In the genomic region with DNA sequence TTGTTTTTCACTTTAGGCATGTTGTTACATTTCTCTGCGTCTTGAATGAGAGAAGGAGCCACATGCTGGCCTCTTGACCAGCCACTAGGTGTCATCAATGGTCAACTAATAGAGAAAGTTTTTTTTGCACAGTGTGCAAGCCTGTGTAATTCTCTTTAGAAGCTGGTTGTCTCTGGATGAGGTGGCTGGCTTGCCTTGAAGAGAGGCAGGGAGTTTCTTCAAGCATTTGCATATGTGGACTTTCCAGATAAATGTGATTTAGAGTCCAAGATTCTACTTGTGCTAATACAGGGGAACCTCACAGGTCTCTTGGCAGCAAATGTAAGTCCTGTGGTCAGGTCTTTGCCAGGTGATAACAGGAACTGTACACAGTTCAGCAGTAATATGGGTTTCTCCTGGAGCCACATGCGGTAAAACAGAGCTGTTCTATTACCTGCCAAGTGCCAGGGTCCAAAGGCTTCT, we compare ENCODE assay signal across 8 mouse cellular contexts.
DNase-seq lines count a peak whose midpoint lies in the region; ATAC-seq lines count a peak whose summit lies in the region.

No protein-coding gene starts in this region.

- no peaks in the 10 kb centered on the region for H3K27me3 ChIP-seq in embryonic facial prominence, embryonic 14.5 days (replicated peaks; ENCODE audit: control insufficient read depth, insufficient read depth, low read length)
- no peaks in the 10 kb centered on the region for H3K27me3 ChIP-seq in heart, embryonic 12.5 days (replicated peaks)
- H3K27me3 ChIP-seq in kidney, embryonic 14.5 days (ENCODE audit: control insufficient read depth, insufficient read depth, low read length), result no peaks in the 10 kb centered on the region
- H3K27me3 ChIP-seq in liver, embryonic 16.5 days (ENCODE audit: control insufficient read depth, insufficient read depth, low read depth, low read length), result no peaks in the 10 kb centered on the region
- no peaks in the 10 kb centered on the region for H3K27me3 ChIP-seq in neural tube, embryonic 15.5 days (replicated peaks)

- no peaks in the 10 kb centered on the region for H3K9me3 ChIP-seq in embryonic facial prominence, embryonic 14.5 days (ENCODE audit: control insufficient read depth, low read length)
- no peaks in the 10 kb centered on the region for H3K9me3 ChIP-seq in heart, embryonic 12.5 days (replicated peaks)
- H3K9me3 ChIP-seq in kidney, embryonic 14.5 days (ENCODE audit: control insufficient read depth, low read length), result no peaks in the 10 kb centered on the region
- H3K9me3 ChIP-seq in liver, embryonic 16.5 days (replicated peaks; ENCODE audit: control insufficient read depth, low read length), result no peaks in the 10 kb centered on the region
- no peaks in the 10 kb centered on the region for H3K9me3 ChIP-seq in neural tube, embryonic 15.5 days (replicated peaks)

- no peak overlapping the region for H3K9ac ChIP-seq in embryonic facial prominence, embryonic 14.5 days (ENCODE audit: low read depth, low read length)
- H3K9ac ChIP-seq in heart, embryonic 12.5 days, result no peak overlapping the region
- no peak overlapping the region for H3K9ac ChIP-seq in kidney, embryonic 14.5 days (ENCODE audit: low read depth, low read length)
- no peak overlapping the region for H3K9ac ChIP-seq in liver, embryonic 16.5 days (ENCODE audit: low read depth, low read length)
- no peak overlapping the region for H3K9ac ChIP-seq in neural tube, embryonic 15.5 days (replicated peaks)

- H3K27ac ChIP-seq in embryonic facial prominence, embryonic 14.5 days (replicated peaks; ENCODE audit: low read depth, low read length), result no peak overlapping the region
- H3K27ac ChIP-seq in heart, embryonic 12.5 days (ENCODE audit: poor library complexity, severe bottlenecking), result no peak overlapping the region
- H3K27ac ChIP-seq in kidney, embryonic 14.5 days (ENCODE audit: low read depth, low read length), result no peak overlapping the region
- no peak overlapping the region for H3K27ac ChIP-seq in liver, embryonic 16.5 days (ENCODE audit: low read length)
- no peak overlapping the region for H3K27ac ChIP-seq in neural tube, embryonic 15.5 days (replicated peaks)

- DNase-seq in adrenal gland, adult 2 months, result peak; percentile 51
- no peak for DNase-seq in adrenal gland, postnatal 25 days
- peak; percentile 58 for DNase-seq in adrenal gland, postnatal 14 days
- DNase-seq in embryonic facial prominence, embryonic 14.5 days (ENCODE audit: low spot score), result peak; percentile 84

- no peaks in the 10 kb centered on the region for H3K36me3 ChIP-seq in embryonic facial prominence, embryonic 14.5 days (ENCODE audit: control insufficient read depth, insufficient read depth, low read length)
- no peaks in the 10 kb centered on the region for H3K36me3 ChIP-seq in heart, embryonic 12.5 days
- no peaks in the 10 kb centered on the region for H3K36me3 ChIP-seq in kidney, embryonic 14.5 days (ENCODE audit: control insufficient read depth, insufficient read depth, low read length)
- H3K36me3 ChIP-seq in liver, embryonic 16.5 days (ENCODE audit: control insufficient read depth, insufficient read depth), result no peaks in the 10 kb centered on the region
- H3K36me3 ChIP-seq in neural tube, embryonic 15.5 days, result no peaks in the 10 kb centered on the region

- no peak overlapping the region for H3K4me2 ChIP-seq in embryonic facial prominence, embryonic 14.5 days (ENCODE audit: low read depth, low read length)
- no peak overlapping the region for H3K4me2 ChIP-seq in heart, embryonic 12.5 days
- no peak overlapping the region for H3K4me2 ChIP-seq in kidney, embryonic 14.5 days (replicated peaks; ENCODE audit: low read depth, low read length)
- no peak overlapping the region for H3K4me2 ChIP-seq in liver, embryonic 16.5 days (ENCODE audit: low read depth, low read length)
- no peak overlapping the region for H3K4me2 ChIP-seq in neural tube, embryonic 15.5 days

- no peak overlapping the region for H3K4me3 ChIP-seq in embryonic facial prominence, embryonic 14.5 days (ENCODE audit: low read depth, low read length)
- no peak overlapping the region for H3K4me3 ChIP-seq in heart, embryonic 12.5 days
- H3K4me3 ChIP-seq in kidney, embryonic 14.5 days (ENCODE audit: low read length), result no peak overlapping the region
- no peak overlapping the region for H3K4me3 ChIP-seq in liver, embryonic 16.5 days (ENCODE audit: low read depth, low read length)
- no peak overlapping the region for H3K4me3 ChIP-seq in neural tube, embryonic 15.5 days (replicated peaks)

- 31% methylated on average over 2 of the region's 2 CpGs for WGBS in embryonic facial prominence, embryonic 14.5 days
- whole genome bisulfite sequencing in heart, embryonic 12.5 days, result 19% methylated on average over 2 of the region's 2 CpGs
- WGBS in kidney, embryonic 14.5 days, result 28% methylated on average over 2 of the region's 2 CpGs
- 14% methylated on average over 2 of the region's 2 CpGs for WGBS in liver, embryonic 16.5 days (ENCODE audit: insufficient replicate concordance)
- 20% methylated on average over 2 of the region's 2 CpGs for WGBS in neural tube, embryonic 15.5 days

- peak; percentile 89 for ATAC-seq in embryonic facial prominence, embryonic 14.5 days (ENCODE audit: low read depth)
- peak; percentile 61; the same call in 1 of the 2 replicates for ATAC-seq in heart, embryonic 12.5 days (ENCODE audit: insufficient number of reproducible peaks, low FRiP score)
- ATAC-seq in kidney, embryonic 14.5 days (ENCODE audit: low FRiP score, low TSS enrichment), result peak; percentile 91
- peak; percentile 72 for ATAC-seq in liver, embryonic 16.5 days (ENCODE audit: low read depth)
- ATAC-seq in neural tube, embryonic 15.5 days (ENCODE audit: low FRiP score), result peak; percentile 87

- H3K4me1 ChIP-seq in embryonic facial prominence, embryonic 14.5 days (ENCODE audit: control insufficient read depth, insufficient read depth, low read length), result no peaks in the 10 kb centered on the region
- H3K4me1 ChIP-seq in heart, embryonic 12.5 days (replicated peaks), result peaks cover 56% of the 10 kb centered on the region
- no peaks in the 10 kb centered on the region; the same call in 1 of the 2 replicates for H3K4me1 ChIP-seq in kidney, embryonic 14.5 days (ENCODE audit: control insufficient read depth, insufficient read depth, low read length)
- H3K4me1 ChIP-seq in liver, embryonic 16.5 days (ENCODE audit: control insufficient read depth, low read depth, low read length), result peaks cover 10% of the 10 kb centered on the region
- peaks cover 13% of the 10 kb centered on the region for H3K4me1 ChIP-seq in neural tube, embryonic 15.5 days
